Mouse (Mus musculus): ENCODE data around the gene Mcl1. TPM values are rescaled to one million over a fixed set of nuclear protein-coding genes. Genes with fewer than 3 reads are reported as not detected.
"Not testable (repeated sequence)": the region's sequence is repeated elsewhere in the genome, so short reads cannot be mapped to it uniquely, and the experiment has no call there.

Mcl1 gene
- 100 to 1,000 TPM; 152 to 159 TPM for total RNA-seq (2021)
- 272 and 291 TPM in 2 replicates for polyA plus RNA-seq (2012; rRNA removed)
- long read RNA-seq, transcript Mcl1-201 (3 exons, 3,418 nt), result major isoform, 74 of 94 reads
- long read RNA-seq, partial matches to known transcripts, result 12 of 94 reads
- long read RNA-seq, other reads (novel, unspliced or antisense), result 8 of 94 reads

GRCm38 (mm10) chr3:95658236-95658867 is at the start of gene Mcl1:
Mcl1 (plus strand) TSS chr3:95658788.
- peak; percentile 97 for DNase-seq

DNA sequence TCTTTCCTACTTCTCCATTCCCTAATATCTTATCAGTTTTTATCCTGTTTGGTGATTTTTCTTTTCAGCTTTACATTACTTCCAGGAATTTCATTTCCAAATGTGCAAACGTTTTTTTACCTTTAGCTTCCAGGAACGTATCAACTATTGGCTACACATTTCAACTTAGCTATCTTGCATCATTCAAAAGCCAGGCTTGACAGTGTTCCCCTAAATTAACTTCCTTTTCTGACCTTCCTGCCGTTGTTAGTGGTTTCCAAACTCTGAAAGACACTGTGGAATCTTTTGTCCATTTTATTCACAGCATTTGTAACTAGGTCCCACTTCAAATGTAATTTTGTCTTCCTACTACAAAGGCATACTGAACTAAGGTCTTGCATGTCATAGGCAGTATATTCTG is 49.4 kb upstream of the Mcl1 start:
- DNase-seq, result no peak

DNA sequence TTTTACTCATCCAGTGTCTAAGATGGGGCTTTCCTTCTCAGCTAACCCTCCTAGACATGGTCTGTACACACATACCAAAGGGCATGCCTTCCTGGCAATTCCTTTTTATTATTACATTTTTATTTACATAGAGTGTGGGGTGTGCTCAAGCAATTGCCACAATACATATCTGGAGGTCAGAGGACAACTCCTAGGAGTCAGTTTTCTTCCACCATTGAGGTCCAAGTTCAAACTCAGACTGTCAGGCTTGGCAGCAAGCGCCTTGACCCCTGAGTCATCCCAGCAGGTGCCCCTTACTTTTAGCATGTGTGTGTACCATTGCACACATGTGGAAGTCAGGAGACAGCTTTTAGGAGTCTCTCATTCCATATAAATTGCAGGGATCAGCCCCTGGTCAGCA is 44.6 kb upstream of the Mcl1 start:
- no peak for DNase-seq

DNA sequence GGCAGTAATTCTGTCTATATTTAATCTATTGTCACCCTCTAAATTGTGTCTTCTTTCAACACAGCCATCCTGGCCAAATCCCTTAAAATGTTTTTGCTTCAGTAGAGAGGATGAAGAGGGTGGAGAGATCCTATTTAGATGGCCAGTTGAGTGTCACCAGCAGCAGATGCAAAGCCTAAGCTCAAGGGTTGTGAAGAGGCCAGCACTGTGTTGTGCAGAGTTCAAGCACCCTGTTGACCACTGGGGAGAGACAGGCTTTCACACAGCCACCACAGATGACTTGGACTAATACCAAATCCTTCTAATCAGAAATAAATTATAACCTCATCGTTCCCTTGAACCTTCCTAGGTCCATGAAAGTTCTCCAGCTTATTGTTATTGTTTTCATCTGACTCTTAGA is 40.1 kb upstream of the Mcl1 start:
- DNase-seq, result no peak

- DNase-seq, result no peak
Measured at GRCm38 (mm10) chr3:95621241-95621640, 37.3 kb upstream of the Mcl1 start.

GRCm38 (mm10) chr3:95622421-95622820 is 36.2 kb upstream of the Mcl1 start:
- DNase-seq, result not testable (repeated sequence)

DNA sequence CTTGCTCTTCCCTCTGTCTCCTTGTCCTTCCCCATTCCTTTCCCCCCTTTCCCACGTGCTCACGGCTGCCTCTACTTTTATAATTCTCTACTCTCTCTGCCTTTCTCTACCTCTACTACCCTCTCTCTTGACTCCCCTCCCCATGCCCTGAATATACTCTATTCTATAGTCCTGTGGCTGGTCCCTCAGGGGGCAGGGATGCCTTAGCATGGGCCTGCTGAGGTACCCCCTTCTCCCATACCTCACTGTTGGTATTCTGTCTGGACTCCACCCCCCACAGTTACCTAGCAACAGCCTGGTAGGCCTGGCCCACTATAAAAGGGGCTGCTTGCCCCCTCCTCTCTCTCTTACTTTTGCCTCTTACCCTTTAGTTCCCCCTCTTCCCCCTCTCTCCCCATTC is 35.0 kb upstream of the Mcl1 start:
- DNase-seq, result no peak

DNA sequence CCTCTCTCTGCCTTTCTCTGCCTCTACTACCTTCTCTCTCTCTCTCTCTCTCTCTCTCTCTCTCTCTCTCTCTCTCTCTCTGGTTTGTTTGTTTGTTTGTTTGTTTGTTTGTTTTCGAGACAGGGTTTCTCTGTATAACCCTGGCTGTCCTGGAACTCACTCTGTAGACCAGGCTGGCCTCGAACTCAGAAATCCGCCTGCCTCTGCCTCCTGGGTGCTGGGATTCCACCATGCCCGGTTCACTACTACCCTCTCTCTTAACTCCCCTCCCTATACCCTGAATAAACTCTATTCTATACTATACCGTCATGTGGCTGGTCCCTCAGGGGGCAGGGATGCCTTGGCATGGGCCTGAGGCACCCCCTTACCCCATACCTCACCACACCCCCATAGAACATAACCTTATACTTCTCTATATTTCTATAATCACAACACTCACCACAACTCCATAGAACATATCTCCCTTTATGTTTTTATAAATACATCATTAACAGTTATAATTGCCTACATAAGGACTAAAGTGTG is 34.5 kb upstream of the Mcl1 start:
- DNase-seq, result not testable (repeated sequence)

DNA sequence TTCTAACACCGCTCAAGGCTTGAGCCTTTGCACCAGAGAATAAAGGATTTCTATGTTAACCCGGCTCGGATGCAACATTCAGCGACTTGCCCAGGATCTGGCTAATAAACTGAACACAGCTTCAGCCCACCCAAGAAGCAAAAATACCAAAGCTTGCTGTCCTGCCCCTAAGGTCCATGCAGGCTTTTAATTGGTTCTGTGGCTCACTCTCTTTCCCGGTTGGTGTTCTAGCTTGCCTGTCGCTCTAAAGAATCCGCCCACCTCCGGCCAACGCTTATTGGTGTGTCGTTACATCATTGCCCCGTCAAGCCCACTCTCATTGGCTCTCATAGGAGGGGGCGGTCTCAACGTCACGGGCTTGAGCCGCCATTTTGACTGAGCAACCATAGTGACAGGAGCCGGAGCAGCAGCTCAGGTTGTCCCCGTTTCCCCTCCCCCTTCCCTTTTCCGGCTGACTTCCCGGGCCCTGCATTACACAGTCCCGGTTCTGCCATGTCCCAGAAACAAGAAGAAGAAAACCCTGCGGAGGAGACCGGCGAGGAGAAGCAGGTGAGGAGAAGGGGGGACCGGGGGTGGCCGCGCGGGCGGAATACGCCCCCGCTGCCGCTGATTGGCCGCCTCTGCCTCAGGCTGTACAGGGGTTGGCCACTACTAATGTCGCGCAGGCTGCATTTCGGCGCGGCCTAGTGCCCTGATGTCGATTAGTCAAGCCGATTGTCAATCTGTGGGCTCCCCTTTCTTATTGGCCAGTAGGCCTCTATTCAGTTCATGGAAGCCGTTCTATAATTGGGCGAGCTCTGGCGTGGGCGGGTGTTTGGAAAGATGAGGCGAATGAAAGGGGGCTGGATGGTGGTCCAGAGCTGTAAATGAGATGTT is 33.7 kb upstream of the Mcl1 start, which contains the start of gene Ensa:
TSS of gene Ensa (plus strand) at position 366 of the 876 bp plus-strand sequence.
- DNase-seq, result peak; percentile 99

- DNase-seq, result no peak
Measured at GRCm38 (mm10) chr3:95627763-95628162, 30.8 kb upstream of the Mcl1 start.

- DNase-seq, result peak; percentile 81
Measured at GRCm38 (mm10) chr3:95629755-95630154, 28.8 kb upstream of the Mcl1 start.

DNA sequence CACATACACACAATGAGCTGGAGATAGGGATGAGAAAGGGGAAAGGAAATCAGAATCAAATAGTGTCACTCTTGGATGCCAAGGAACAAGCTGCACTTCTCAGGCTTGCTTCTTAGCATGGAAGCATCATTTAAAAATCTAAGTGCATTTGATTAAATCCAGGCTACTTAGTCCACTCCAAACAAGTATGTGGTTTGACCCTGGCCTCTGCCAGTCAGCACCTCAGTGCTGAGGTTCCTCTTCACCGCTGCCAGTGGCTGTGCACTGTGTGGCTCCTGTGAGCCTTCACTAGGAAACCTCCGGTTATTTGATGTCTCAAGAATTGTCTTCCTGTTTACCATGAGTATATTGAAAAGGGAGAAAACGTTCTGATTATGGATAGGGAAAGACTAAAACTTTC is 27.7 kb upstream of the Mcl1 start:
- DNase-seq, result no peak

DNA sequence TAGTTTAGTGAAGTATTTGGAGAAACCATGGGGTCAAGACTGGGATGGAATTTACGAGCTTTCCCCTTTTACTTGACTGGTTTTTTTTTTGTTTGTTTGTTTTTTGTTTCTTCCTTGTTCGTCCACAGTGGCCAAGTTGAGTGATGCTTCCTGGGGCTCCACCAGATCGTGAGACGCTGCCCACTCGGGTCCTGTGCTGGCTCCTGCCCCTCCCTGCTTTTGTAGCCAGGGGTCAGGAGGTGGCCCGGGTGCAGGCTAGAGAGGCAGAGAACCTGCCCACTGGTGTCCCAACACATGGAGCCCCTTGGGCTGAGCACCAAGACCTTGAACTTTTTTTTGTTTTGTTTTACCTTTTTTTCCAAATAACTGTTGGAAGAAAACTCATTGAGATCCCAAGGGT is 27.3 kb upstream of the Mcl1 start:
- no peak for DNase-seq

DNA sequence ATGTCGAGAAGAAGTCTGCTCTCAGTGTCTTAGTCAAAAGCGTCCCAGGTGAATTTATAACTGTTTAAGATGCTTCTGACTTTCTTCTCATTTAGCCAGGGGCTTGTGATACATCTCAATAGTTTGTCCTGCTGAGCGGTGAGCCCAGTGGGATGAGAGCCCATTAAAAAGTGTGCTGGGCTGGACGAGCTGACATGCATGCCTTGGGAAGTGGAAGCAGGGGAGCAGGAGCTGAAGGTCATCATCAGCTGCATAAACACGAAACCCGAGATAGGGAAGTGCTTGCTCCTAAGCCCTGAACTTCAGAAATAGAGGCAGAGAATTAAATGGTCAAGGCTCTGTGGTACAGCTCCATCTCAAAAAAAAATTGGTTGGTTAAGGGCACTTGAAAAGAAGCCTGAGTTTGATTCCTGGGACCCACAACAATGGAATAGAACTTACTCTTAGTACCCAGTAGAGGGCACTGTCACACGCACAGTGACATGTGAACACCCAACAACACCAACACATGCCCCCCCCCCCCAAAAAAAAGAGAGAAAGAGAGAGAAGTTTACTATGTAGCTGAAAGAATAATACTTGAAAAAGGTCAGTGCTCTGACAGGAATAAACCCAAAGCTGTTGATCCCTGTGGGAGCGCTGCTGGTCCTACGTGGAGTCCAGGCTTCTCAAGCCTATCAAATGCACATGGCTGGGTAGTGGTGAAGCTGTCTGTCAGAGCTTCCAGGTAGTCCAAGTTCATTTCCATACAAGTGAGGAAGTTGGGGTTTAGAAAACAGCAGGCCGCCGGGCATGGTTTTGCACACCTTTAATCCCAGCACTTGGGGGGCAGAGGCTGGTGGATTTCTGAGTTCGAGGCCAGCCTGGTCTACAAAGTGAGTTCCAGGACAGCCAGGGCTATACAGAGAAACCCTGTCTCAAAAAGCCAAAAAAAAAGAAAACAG is 25.7 kb upstream of the Mcl1 start:
- no peak for DNase-seq

GRCm38 (mm10) chr3:95635636-95636035 is 23.0 kb upstream of the Mcl1 start:
- no peak for DNase-seq

DNA sequence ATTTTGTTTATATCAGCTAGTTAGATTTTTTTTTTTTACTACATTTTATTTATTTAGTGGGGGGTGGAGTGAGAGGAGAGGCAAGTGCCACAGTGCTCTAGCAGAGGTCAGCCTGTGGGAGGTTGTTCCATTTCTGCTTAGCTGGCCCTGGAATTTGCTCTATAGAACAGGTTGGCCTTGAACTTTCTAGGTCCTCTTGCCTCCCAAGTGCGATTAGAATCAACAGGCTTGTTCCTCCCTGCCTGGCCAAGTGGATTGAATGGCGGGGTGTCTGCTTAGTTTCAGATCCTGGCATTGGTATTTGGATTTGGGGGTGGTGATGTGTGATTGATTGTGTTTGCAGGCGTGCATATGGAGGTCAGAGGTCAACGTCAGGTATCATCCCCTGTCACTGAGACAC is 22.5 kb upstream of the Mcl1 start:
- DNase-seq, result no peak

DNA sequence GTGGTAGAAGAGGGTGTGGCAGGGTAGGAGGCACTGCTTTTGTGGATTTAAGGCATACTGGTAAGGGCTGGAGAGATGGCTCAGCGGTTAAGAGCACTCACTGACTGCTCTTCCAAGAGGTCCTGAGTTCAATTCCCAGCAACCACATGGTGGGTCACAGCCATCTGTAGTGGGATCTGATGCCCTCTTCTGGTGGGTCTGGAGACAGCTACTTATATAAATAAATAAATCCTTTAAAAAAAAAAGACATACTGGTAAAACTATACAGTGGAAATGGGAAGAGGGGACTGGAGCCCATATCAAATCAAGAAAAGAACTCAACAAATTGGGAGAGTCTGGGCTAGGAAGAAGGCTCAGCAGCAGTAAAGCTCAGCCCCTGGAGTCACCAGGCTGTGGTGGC is 18.9 kb upstream of the Mcl1 start:
- no peak for DNase-seq

DNA sequence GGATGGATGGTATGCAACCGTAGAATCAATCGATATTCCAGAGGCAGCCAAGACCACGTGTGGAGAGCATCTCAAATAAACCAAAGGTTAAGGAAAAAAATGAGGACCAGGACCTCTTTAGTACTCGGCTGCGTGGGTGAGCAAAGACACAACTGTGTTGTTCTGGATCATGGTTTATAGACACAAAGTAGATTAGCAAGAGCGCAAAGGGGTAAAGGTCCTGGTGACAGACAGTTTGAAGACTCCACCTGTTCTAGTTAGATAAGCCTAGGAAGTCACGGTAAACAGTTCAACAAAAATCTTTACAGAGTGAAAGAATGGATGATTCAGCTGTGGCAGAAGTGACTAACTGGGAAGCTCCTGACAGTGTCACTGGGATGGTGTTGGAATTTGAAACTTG is 15.5 kb upstream of the Mcl1 start:
- DNase-seq, result no peak

DNA sequence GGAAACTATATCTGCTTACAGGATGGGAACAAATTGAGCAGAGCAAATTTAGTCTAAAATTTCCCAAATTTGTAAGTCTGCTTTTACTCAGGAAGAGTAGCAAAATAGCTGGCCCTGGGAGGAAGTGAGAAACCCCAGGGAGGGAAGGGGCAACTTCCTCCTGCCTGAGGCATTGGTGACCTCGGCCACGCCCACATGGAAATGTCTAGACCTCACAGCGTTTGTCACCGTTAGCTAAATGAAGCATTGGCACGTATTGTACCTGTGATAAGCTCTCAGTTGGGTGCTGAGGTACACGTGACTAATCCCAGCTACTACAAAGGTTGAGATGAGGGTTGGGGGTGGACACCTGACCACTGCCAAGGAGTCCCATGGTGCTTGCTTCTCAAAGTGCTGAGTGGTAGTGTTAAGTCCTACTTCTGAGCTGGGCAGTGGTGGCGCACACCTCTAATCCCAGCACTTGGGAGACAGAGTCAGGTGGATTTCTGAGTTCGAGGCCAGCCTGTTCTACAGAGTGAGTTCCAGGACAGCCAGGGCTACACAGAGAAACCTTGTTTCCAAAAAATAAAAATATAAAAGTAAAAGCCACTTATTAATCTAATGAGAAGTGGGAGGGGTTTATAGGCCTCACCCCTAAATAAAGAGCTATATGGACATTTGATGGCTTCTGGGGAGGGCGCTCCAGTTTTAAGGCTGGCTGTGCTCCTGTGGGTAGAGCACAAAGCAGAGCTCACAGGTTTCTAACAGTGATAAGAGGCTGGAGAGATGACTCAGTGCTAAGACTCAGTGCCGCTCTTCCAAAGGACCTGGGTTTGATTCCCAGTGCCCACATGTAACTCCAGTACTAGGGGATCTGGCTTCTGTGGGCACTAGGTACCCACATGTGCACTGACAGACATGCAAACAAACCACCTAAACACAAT is 13.0 kb upstream of the Mcl1 start:
- no peak for DNase-seq

DNA sequence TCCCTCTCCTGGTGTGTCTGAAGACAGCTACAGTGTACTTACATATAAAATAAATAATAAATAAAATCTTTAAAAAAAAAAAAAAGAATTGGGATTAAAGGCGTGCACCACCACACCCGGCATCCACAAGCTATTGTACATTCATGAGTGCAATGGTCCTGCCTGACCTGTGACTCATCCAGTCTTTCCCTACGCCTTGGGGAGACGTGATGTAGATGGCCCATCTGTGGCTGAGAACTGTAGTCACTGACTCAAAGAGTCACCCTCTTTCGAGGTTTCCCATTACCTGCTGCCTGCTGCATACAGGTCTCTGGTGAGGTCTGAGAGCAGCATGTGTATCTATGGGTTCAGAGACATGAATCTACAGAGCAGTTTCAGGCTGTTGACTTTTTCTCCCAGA is 10.6 kb upstream of the Mcl1 start:
- no peak for DNase-seq

Data from adrenal gland, adult 2 months (tissue).